Mouse (Mus musculus): ENCODE measurements around the gene Taar1. TPM values are rescaled to one million over a fixed set of nuclear protein-coding genes. Genes with fewer than 3 reads are reported as not detected.

Gene Taar1
- polyA plus RNA-seq (2014; fragmentation: Nextera tagmentation; extraction: Ambion mirVana): not detected in 2 replicates

DNA sequence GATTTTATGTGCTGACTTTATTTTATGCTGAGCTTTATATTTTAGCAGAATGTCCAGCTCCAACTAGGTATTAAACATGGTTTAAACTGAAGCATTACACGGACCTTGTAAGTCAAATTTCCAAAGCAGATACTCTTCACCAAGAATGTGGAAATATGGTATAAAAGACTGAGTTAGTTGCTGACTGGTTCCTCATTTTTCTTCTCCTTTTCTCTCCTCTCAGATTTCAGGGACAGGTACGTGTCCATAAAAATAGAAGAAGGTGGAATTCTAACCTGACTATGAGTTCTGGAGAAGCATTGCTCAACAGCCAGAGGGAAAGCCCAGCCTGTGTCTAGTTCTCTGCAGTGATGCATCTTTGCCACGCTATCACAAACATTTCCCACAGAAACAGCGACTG, at the start of gene Taar1:
TSS of gene Taar1 (plus strand) at position 301 of the 400 bp plus-strand sequence.
- Histone ChIP-seq H3K36me3 (ENCODE audit: control insufficient read depth, insufficient read depth, low read length) (no peaks in the 10 kb centered on the region), H3K4me2 (ENCODE audit: low read length) (no peak within 1 kb of the TSS), H3K9me3 (ENCODE audit: control insufficient read depth, low read length) (no peaks in the 10 kb centered on the region), H3K4me3 (ENCODE audit: control insufficient read depth in 1 of 2, insufficient read depth in 1 of 2, low read depth in 1 of 2, low read length in 2 of 2) (no peak within 1 kb of the TSS), H3K4me1 (ENCODE audit: control insufficient read depth in 2 of 2, insufficient read depth in 2 of 2, low read length in 2 of 2) (no peaks in the 10 kb centered on the region), H3K27ac (replicated peaks in 1 of 2; ENCODE audit: control insufficient read depth in 1 of 2, insufficient read depth in 1 of 2, low read depth in 2 of 2, low read length in 2 of 2) (no peak within 1 kb of the TSS), H3K9ac (ENCODE audit: low read length) (no peak within 1 kb of the TSS), H3K27me3 (ENCODE audit: control insufficient read depth, insufficient read depth, low read length) (no peaks in the 10 kb centered on the region)
- ATAC-seq (ENCODE audit: insufficient number of reproducible peaks, insufficient read depth, low FRiP score, low read depth): no peak
- 82% methylated on average over 4 of the region's 4 CpGs for WGBS

DNA sequence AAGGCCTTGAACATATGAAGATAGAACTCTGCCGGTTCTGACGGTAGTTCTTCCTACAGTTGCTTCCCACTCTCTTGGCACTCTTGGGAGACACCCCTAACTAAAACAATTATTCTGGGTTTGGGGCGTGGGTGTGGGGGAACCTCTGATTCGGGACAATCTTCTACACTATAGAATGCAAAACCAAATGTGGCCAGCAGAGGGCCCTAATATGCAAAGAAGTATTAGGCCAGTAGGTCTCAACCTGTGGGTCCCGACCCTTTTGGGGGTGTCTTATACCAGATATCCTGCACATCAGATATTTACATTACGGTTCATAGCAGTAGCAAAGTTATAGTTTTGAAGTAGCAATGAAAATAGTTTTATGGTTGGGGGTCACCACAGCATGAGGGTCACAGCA, 39.5 kb upstream of the Taar1 start:
- 82% methylated on average over 6 of the region's 6 CpGs for WGBS
- no peak overlapping the region for H3K9ac ChIP-seq (ENCODE audit: low read length)
- ATAC-seq (ENCODE audit: insufficient number of reproducible peaks, insufficient read depth, low FRiP score, low read depth): no peak

DNA sequence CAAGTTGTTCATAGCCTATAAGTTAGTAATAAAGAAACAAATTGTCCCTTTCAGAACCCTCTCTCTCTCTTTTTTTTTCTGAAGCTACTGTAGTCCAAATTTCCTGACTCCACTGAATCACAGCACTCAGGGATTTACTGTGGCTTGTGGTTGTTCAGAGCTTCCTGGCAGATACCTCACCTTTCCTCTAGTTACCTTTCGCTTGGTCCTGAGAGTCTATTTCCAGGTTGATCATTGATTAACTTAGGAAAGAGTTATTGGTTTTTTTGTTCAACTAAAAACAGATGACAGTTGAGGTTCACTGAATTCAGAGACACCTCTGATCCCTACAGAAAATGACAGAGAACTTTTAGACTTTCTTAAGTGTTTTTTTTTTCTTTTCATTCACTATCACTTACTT, 35.2 kb upstream of the Taar1 start:
- Histone ChIP-seq H3K36me3 (ENCODE audit: control insufficient read depth, insufficient read depth, low read length) (no peaks in the 10 kb centered on the region), H3K9me3 (ENCODE audit: control insufficient read depth, low read length) (no peaks in the 10 kb centered on the region), H3K4me1 (ENCODE audit: control insufficient read depth in 2 of 2, insufficient read depth in 2 of 2, low read length in 2 of 2) (no peaks in the 10 kb centered on the region), H3K9ac (ENCODE audit: low read length) (no peak overlapping the region), H3K27me3 (ENCODE audit: control insufficient read depth, insufficient read depth, low read length) (no peaks in the 10 kb centered on the region), H3K4me2 (ENCODE audit: low read length) (no peak overlapping the region), H3K4me3 (ENCODE audit: control insufficient read depth in 1 of 2, insufficient read depth in 1 of 2, low read depth in 1 of 2, low read length in 2 of 2) (no peak overlapping the region), H3K27ac (replicated peaks in 1 of 2; ENCODE audit: control insufficient read depth in 1 of 2, insufficient read depth in 1 of 2, low read depth in 2 of 2, low read length in 2 of 2) (no peak overlapping the region)
- 75% methylated on average over 1 of the region's 1 CpGs for WGBS
- ATAC-seq (ENCODE audit: insufficient number of reproducible peaks, insufficient read depth, low FRiP score, low read depth): no peak

More for the DNA sequence above, 39.5 kb upstream of the Taar1 start:
- Histone ChIP-seq H3K27ac (replicated peaks in 1 of 2; ENCODE audit: control insufficient read depth in 1 of 2, insufficient read depth in 1 of 2, low read depth in 2 of 2, low read length in 2 of 2) (no peak overlapping the region), H3K4me2 (ENCODE audit: low read length) (no peak overlapping the region), H3K4me1 (ENCODE audit: control insufficient read depth in 2 of 2, insufficient read depth in 2 of 2, low read length in 2 of 2) (no peaks in the 10 kb centered on the region), H3K27me3 (ENCODE audit: control insufficient read depth, insufficient read depth, low read length) (no peaks in the 10 kb centered on the region), H3K36me3 (ENCODE audit: control insufficient read depth, insufficient read depth, low read length) (no peaks in the 10 kb centered on the region), H3K4me3 (ENCODE audit: control insufficient read depth in 1 of 2, insufficient read depth in 1 of 2, low read depth in 1 of 2, low read length in 2 of 2) (no peak overlapping the region), H3K9me3 (ENCODE audit: control insufficient read depth, low read length) (no peaks in the 10 kb centered on the region)

DNA sequence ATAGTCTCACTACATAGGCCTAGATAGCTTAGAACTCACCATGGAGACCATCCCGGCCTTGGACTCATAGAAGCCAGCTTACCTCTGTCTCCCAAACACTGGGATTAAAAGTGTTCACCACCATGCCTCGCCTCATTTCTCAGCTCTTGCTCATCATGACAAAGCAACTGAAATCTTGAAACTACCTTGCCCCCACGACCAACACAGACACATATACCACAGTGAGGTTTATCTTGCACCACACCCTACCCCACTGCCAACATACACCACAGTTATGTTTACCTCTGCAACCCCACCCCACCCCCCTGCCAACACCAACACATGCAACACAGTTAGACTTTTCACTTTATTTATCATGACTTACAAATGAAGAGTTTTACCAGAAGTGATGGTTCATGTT, 34.1 kb upstream of the Taar1 start:
- H3K27ac ChIP-seq (replicated peaks in 1 of 2; ENCODE audit: control insufficient read depth in 1 of 2, insufficient read depth in 1 of 2, low read depth in 2 of 2, low read length in 2 of 2): no peak overlapping the region
- H3K4me1 ChIP-seq (ENCODE audit: control insufficient read depth in 2 of 2, insufficient read depth in 2 of 2, low read length in 2 of 2): no peaks in the 10 kb centered on the region
- H3K9me3 ChIP-seq (ENCODE audit: control insufficient read depth, low read length): no peaks in the 10 kb centered on the region
- no peak overlapping the region for H3K4me3 ChIP-seq (ENCODE audit: control insufficient read depth in 1 of 2, insufficient read depth in 1 of 2, low read depth in 1 of 2, low read length in 2 of 2)
- H3K27me3 ChIP-seq (ENCODE audit: control insufficient read depth, insufficient read depth, low read length): no peaks in the 10 kb centered on the region
- ATAC-seq (ENCODE audit: insufficient number of reproducible peaks, insufficient read depth, low FRiP score, low read depth): no peak
- H3K4me2 ChIP-seq (ENCODE audit: low read length): no peak overlapping the region
- no peaks in the 10 kb centered on the region for H3K36me3 ChIP-seq (ENCODE audit: control insufficient read depth, insufficient read depth, low read length)
- WGBS: 87% methylated on average over 3 of the region's 3 CpGs
- H3K9ac ChIP-seq (ENCODE audit: low read length): no peak overlapping the region

DNA sequence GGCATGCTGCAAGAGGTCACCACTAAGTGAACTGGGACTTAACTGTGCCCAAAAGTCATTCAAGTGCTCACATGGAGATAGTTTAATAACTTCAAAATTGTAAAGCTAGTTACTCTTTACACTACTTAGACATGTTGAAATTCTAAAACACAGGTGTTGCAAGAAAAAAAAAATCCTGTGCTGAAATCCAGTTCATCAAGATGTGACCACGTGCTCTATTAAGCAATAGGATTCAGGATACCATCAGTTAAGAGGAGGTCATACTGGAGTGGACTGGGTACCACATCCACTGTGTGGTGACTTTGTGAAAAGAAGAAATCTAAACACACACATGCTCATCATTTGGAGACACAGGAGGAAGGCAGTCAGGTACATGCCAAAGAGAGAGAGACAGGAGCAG, 27.2 kb upstream of the Taar1 start:
- WGBS: 85% methylated on average over 1 of the region's 1 CpGs
- no peak for ATAC-seq (ENCODE audit: insufficient number of reproducible peaks, insufficient read depth, low FRiP score, low read depth)
- Histone ChIP-seq H3K9me3 (ENCODE audit: control insufficient read depth, low read length) (no peaks in the 10 kb centered on the region), H3K27me3 (ENCODE audit: control insufficient read depth, insufficient read depth, low read length) (no peaks in the 10 kb centered on the region), H3K36me3 (ENCODE audit: control insufficient read depth, insufficient read depth, low read length) (no peaks in the 10 kb centered on the region), H3K4me1 (ENCODE audit: control insufficient read depth in 2 of 2, insufficient read depth in 2 of 2, low read length in 2 of 2) (peaks cover 4 to 5% of the 10 kb centered on the region in 2 experiments; a peak in 1 of 4 replicates), H3K27ac (replicated peaks in 1 of 2; ENCODE audit: control insufficient read depth in 1 of 2, insufficient read depth in 1 of 2, low read depth in 2 of 2, low read length in 2 of 2) (no peak overlapping the region), H3K9ac (ENCODE audit: low read length) (no peak overlapping the region), H3K4me2 (ENCODE audit: low read length) (no peak overlapping the region), H3K4me3 (ENCODE audit: control insufficient read depth in 1 of 2, insufficient read depth in 1 of 2, low read depth in 1 of 2, low read length in 2 of 2) (no peak overlapping the region)

DNA sequence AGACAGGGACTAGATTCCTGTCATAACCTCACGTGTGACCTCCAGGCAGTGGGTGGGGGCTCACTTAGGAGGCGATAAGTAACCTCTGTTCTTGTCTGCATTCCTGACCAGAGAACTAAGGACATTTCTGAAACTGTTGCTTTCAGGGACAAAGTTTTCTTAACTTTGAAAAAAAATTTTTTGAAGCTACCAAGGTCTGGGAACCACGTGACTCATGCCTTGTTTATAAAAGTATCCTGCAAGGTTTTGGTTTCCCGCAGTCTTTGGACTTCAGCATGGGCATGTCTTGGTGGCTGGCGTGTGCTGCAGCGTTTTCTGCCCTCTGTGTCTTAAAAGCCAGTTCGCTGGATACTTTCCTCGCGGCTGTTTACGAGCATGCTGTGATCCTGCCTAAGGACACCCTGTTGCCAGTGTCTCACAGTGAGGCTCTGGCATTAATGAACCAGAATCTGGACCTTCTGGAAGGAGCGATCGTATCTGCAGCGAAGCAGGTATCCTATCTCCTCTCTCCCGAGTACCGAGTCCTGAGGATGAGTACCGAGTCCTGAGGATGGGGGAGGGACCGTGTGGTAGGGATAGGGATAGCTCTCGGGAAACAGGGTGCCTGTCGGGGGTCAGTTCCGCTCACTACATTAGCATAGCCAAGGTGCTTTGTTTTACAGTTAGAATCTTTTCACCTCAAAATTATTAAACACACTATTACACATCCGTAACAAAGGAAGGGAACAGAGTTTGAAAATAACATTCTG, 25.4 kb upstream of the Taar1 start, which contains the start of gene Vnn1:
TSS of gene Vnn1 (plus strand) at position 88 of the 749 bp plus-strand sequence.
- ATAC-seq (ENCODE audit: insufficient number of reproducible peaks, insufficient read depth, low FRiP score, low read depth): no peak
- Histone ChIP-seq H3K4me3 (ENCODE audit: control insufficient read depth in 1 of 2, insufficient read depth in 1 of 2, low read depth in 1 of 2, low read length in 2 of 2) (peak within 1 kb of the TSS; percentile 40 to 63), H3K36me3 (ENCODE audit: control insufficient read depth, insufficient read depth, low read length) (no peaks in the 10 kb centered on the region), H3K27me3 (ENCODE audit: control insufficient read depth, insufficient read depth, low read length) (no peaks in the 10 kb centered on the region), H3K9me3 (ENCODE audit: control insufficient read depth, low read length) (no peaks in the 10 kb centered on the region), H3K9ac (ENCODE audit: low read length) (peak within 1 kb of the TSS; percentile 18), H3K27ac (replicated peaks in 1 of 2; ENCODE audit: control insufficient read depth in 1 of 2, insufficient read depth in 1 of 2, low read depth in 2 of 2, low read length in 2 of 2) (0 out of 4 replicates have a peak within 1 kb of the TSS, but pooled peaks of 1 of the 2 experiments have one; percentile 34), H3K4me2 (ENCODE audit: low read length) (peak within 1 kb of the TSS; percentile 71), H3K4me1 (ENCODE audit: control insufficient read depth in 2 of 2, insufficient read depth in 2 of 2, low read length in 2 of 2) (peaks cover 4 to 5% of the 10 kb centered on the region in 2 experiments; a peak in 1 of 4 replicates)
- 12% methylated on average over 21 of the region's 21 CpGs for WGBS

DNA sequence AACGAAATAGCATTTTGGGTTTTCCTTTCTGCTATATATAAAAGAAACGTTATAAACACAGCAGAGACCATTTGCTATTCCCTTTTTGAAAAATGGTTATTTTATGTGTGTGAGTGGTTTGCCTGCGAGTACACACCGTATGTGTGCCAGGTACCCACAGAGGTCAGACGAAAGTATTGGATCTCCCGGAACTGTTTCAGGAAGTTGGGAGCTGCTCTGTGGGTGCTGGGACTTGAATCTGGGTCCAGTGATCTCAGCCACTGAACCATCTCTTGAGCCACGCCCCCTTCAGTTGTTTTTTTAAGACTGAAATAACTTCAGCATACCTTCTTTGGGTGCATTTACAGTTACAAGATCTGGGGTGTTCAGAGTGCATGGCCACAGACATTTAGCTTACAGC, 24.8 kb upstream of the Taar1 start:
- 66% methylated on average over 7 of the region's 7 CpGs for WGBS
- Histone ChIP-seq H3K9ac (ENCODE audit: low read length) (no peak overlapping the region), H3K27ac (replicated peaks in 1 of 2; ENCODE audit: control insufficient read depth in 1 of 2, insufficient read depth in 1 of 2, low read depth in 2 of 2, low read length in 2 of 2) (no peak overlapping the region), H3K9me3 (ENCODE audit: control insufficient read depth, low read length) (no peaks in the 10 kb centered on the region), H3K4me2 (ENCODE audit: low read length) (peak overlapping the region; percentile 71), H3K4me1 (ENCODE audit: control insufficient read depth in 2 of 2, insufficient read depth in 2 of 2, low read length in 2 of 2) (peaks cover 4 to 5% of the 10 kb centered on the region in 2 experiments; a peak in 1 of 4 replicates), H3K36me3 (ENCODE audit: control insufficient read depth, insufficient read depth, low read length) (no peaks in the 10 kb centered on the region), H3K4me3 (ENCODE audit: control insufficient read depth in 1 of 2, insufficient read depth in 1 of 2, low read depth in 1 of 2, low read length in 2 of 2) (peak overlapping the region in 1 of 2 experiments; percentile 40; a peak in 1 of 4 replicates), H3K27me3 (ENCODE audit: control insufficient read depth, insufficient read depth, low read length) (no peaks in the 10 kb centered on the region)
- ATAC-seq (ENCODE audit: insufficient number of reproducible peaks, insufficient read depth, low FRiP score, low read depth): no peak
